Mouse (Mus musculus) olfactory bulb, adult 2 months (tissue): ENCODE results near the gene Olfr718-ps1.

Source experiments
- CTCF ChIP-seq: fragments of 200-500 bp; IDR thresholded peaks from 2 replicates; pipeline ENCODE4 v1.5.1; 2012; ENCODE audit warnings: low read depth, mild to moderate bottlenecking, low read length, moderate library complexity; ENCODE audit not compliant: insufficient read depth
- POLR2A ChIP-seq: fragments of 200-500 bp; IDR thresholded peaks from 2 replicates; pipeline ENCODE4 v1.6.1; 2012; ENCODE audit warnings: mild to moderate bottlenecking, low read depth, low read length, moderate library complexity; ENCODE audit not compliant: insufficient read depth

GRCm38 (mm10) chr5:143148661-143149060, 1.3 kb upstream of the Olfr718-ps1 start:
- TF ChIP-seq CTCF (no peak), POLR2A (no peak)
